Mouse (Mus musculus) CH12.LX (cell line): ENCODE results near the gene Wfdc3. TPM values are rescaled to one million over a fixed set of nuclear protein-coding genes. Genes with fewer than 3 reads are reported as not detected.

Experiments used
- DNase-seq: peaks from one replicate; pipeline ENCODE4 v3.0.0-alpha.2; 2013; ENCODE audit errors: extremely low read depth
- H3K27ac ChIP-seq: 2 replicates; pipeline ENCODE4 v1.5.1; 2012; ENCODE audit warnings: low read depth, mild to moderate bottlenecking, control low read depth, moderate library complexity; ENCODE audit not compliant: insufficient read depth
- H3K27me3 ChIP-seq: replicated peaks from 2 replicates; pipeline ENCODE3; 2012; ENCODE audit warnings: inconsistent platforms
- H3K36me3 ChIP-seq, 2 experiments: replicated peaks in 1 of 2; 2 replicates each; pipeline versions ENCODE3 to v1.6.1; 2012; ENCODE audit warnings: inconsistent platforms in 1 of 2, low read length in 1 of 2, mild to moderate bottlenecking in 1 of 2, mixed read lengths in 1 of 2, moderate library complexity in 1 of 2; ENCODE audit not compliant: control insufficient read depth in 1 of 2, insufficient read depth in 1 of 2
- H3K4me1 ChIP-seq, 2 experiments: 2 replicates each; pipeline ENCODE4 v1.6.1; 2012; ENCODE audit warnings: inconsistent platforms in 1 of 2, moderate library complexity in 1 of 2; ENCODE audit not compliant: insufficient read depth in 2 of 2, control insufficient read depth in 1 of 2
- H3K4me2 ChIP-seq: 2 replicates; pipeline ENCODE4 v1.6.1; 2012; ENCODE audit warnings: low read depth, mild to moderate bottlenecking, control low read depth; ENCODE audit not compliant: poor library complexity, insufficient read depth, severe bottlenecking
- H3K4me3 ChIP-seq, 3 experiments: fragments of 150-350 bp in 1 of 3; sonication (generic) in 1 of 3; replicated peaks in 1 of 3; 2 replicates each; pipeline versions ENCODE3 to v1.5.1; 2011 to 2012; ENCODE audit warnings: low read depth in 2 of 3, low read length in 2 of 3, mild to moderate bottlenecking in 2 of 3, moderate library complexity in 2 of 3, control low read depth in 1 of 3, improper control_type of control experiment in 1 of 3, inconsistent platforms in 1 of 3, mixed read lengths in 1 of 3; ENCODE audit not compliant: poor library complexity in 1 of 3
- H3K79me2 ChIP-seq: replicated peaks from 2 replicates; pipeline ENCODE4 v1.6.1; 2012; ENCODE audit warnings: mild to moderate bottlenecking, moderate library complexity; ENCODE audit not compliant: control insufficient read depth, poor library complexity, insufficient read depth, severe bottlenecking; ENCODE audit errors: extremely low read depth
- H3K9ac ChIP-seq: 2 replicates; pipeline ENCODE4 v1.6.1; 2012; ENCODE audit warnings: low read depth, mild to moderate bottlenecking, control low read depth, moderate library complexity; ENCODE audit not compliant: insufficient read depth
- H3K9me3 ChIP-seq: replicated peaks from 2 replicates; pipeline ENCODE3; 2012; ENCODE audit warnings: low read length, inconsistent platforms, mixed read lengths
- BHLHE40 ChIP-seq: IDR thresholded peaks from 2 replicates; pipeline ENCODE4 v1.6.1; 2011; ENCODE audit warnings: mild to moderate bottlenecking, low read depth, low read length, improper control_type of control experiment
- CHD2 ChIP-seq: IDR thresholded peaks from 2 replicates; pipeline ENCODE4 v1.6.1; 2011; ENCODE audit warnings: low read length, improper control_type of control experiment
- CTCF ChIP-seq, 2 experiments: IDR thresholded peaks in 1 of 2; conservative IDR thresholded peaks in 1 of 2; 2 replicates each; pipeline ENCODE4 v1.5.1; 2011 to 2012; ENCODE audit warnings: low read depth in 2 of 2, low read length in 2 of 2, improper control_type of control experiment in 1 of 2, inconsistent platforms in 1 of 2, mild to moderate bottlenecking in 1 of 2, moderate library complexity in 1 of 2
- ELF1 ChIP-seq: IDR thresholded peaks from 2 replicates; pipeline ENCODE4 v1.6.1; 2014; ENCODE audit warnings: low read depth, mild to moderate bottlenecking, inconsistent platforms, low read length, improper control_type of control experiment
- JUN ChIP-seq: IDR thresholded peaks from 2 replicates; pipeline ENCODE4 v1.6.1; 2011; ENCODE audit warnings: low read depth, mild to moderate bottlenecking, low read length, improper control_type of control experiment, moderate library complexity; ENCODE audit not compliant: insufficient read depth
- JUND ChIP-seq: conservative IDR thresholded peaks from 2 replicates; pipeline ENCODE4 v1.6.1; 2011; ENCODE audit warnings: low read depth, low read length, improper control_type of control experiment
- MAFK ChIP-seq: IDR thresholded peaks from 2 replicates; pipeline ENCODE4 v1.6.1; 2011; ENCODE audit warnings: low read length, improper control_type of control experiment; ENCODE audit not compliant: insufficient replicate concordance
- MAX ChIP-seq: IDR thresholded peaks from 2 replicates; pipeline ENCODE4 v1.6.1; 2011; ENCODE audit warnings: low read length, improper control_type of control experiment
- NELFE ChIP-seq: IDR thresholded peaks from 2 replicates; pipeline ENCODE4 v1.6.1; 2011; ENCODE audit warnings: low read depth, low read length, improper control_type of control experiment
- NRF1 ChIP-seq: IDR thresholded peaks from 2 replicates; pipeline ENCODE4 v1.6.1; 2014; ENCODE audit warnings: low read depth, mild to moderate bottlenecking, inconsistent platforms, low read length, improper control_type of control experiment, moderate library complexity
- PAX5 ChIP-seq: IDR thresholded peaks from 2 replicates; pipeline ENCODE4 v1.6.1; 2012; ENCODE audit warnings: low read length, inconsistent platforms, mixed read lengths
- RCOR1 ChIP-seq: conservative IDR thresholded peaks from 2 replicates; pipeline ENCODE4 v1.6.1; 2012; ENCODE audit warnings: low read depth, mild to moderate bottlenecking, inconsistent platforms, low read length, improper control_type of control experiment
- SMC3 ChIP-seq: IDR thresholded peaks from 2 replicates; pipeline ENCODE4 v1.6.1; 2011; ENCODE audit warnings: low read depth, low read length, improper control_type of control experiment
- UBTF ChIP-seq: IDR thresholded peaks from 2 replicates; pipeline ENCODE4 v1.6.1; 2012; ENCODE audit warnings: low read depth, mild to moderate bottlenecking, inconsistent platforms, low read length, improper control_type of control experiment, moderate library complexity
- USF2 ChIP-seq: conservative IDR thresholded peaks from 2 replicates; pipeline ENCODE4 v1.6.1; 2011; ENCODE audit warnings: low read depth, low read length, improper control_type of control experiment
- ZNF384 ChIP-seq: IDR thresholded peaks from 2 replicates; pipeline ENCODE4 v1.6.1; 2012; ENCODE audit warnings: low read depth, low read length, improper control_type of control experiment, inconsistent platforms
- dilution Hi-C: fragments of 300-500 bp; cut with MboI; formaldehyde crosslinking; loops from 2 replicates; pipeline ENCODE4 v1.14.3; 2020; ENCODE audit warnings: low sequenced_read_pairs; ENCODE audit not compliant: extremely low pct_unique_long_range_greater_than_20kb, extremely low pct_ligation_motif_present
- in situ Hi-C: fragments of 300-500 bp; cut with MboI; formaldehyde crosslinking; loops from 3 replicates; pipeline ENCODE4 v1.14.3; 2019; ENCODE audit warnings: low sequenced_read_pairs, low pct_ligation_motif_present, low pct_unique_long_range_greater_than_20kb, mixed read lengths
- polyA plus RNA-seq: library from polyadenylated mRNA; unstranded; fragments of >175 nt; gene quantifications from 2 replicates; pipeline ENCODE4 v1.2.1, GENCODE M21; 2012; ENCODE audit warnings: low read depth; ENCODE audit not compliant: insufficient read length
- total RNA-seq, 2 experiments: library from RNA; depleted of rRNA; stranded (reverse); fragments of 300-350 nt in 1 of 2; fragments of >200 nt in 1 of 2; gene quantifications; 2 replicates each; pipeline ENCODE4 v1.2.3; 2012 to 2014

The Wfdc3 gene
- total and polyA plus RNA-seq, 3 experiments, result 0.21 TPM; not detected in 2

GRCm38 (mm10) chr2:164767812-164768540 is 22.2 kb upstream of the Wfdc3 start:
- Histone ChIP-seq H3K4me1 (peaks cover 9 to 45% of the 10 kb centered on the region in 2 experiments), H3K27ac (no peak overlapping the region), H3K4me3 (no peak overlapping the region), H3K9ac (no peak overlapping the region), H3K79me2 (peaks cover 10% of the 10 kb centered on the region; the same call in 1 of the 2 replicates), H3K4me2 (no peak overlapping the region), H3K9me3 (no peaks in the 10 kb centered on the region), H3K36me3 (peaks cover 53 to 70% of the 10 kb centered on the region in 2 experiments), H3K27me3 (no peaks in the 10 kb centered on the region)
- in situ Hi-C loops, result no loop called here
- DNase-seq, result no peak
- dilution Hi-C loops, result no loop called here
- no peak for TF ChIP-seq RCOR1
- no peak for TF ChIP-seq CTCF (conservative IDR thresholded peaks at IDR 0.05 in 1 of 2, IDR thresholded peaks at IDR 0.05 in 1 of 2; ENCODE audit: low read depth in 2 of 2, low read length in 2 of 2)
- no peak for TF ChIP-seq NELFE

- Histone ChIP-seq H3K4me3 (no peak overlapping the region), H3K27me3 (no peaks in the 10 kb centered on the region), H3K4me1 (peaks cover 2 to 31% of the 10 kb centered on the region in 2 experiments; a peak in 3 of 4 replicates), H3K79me2 (peaks cover 10% of the 10 kb centered on the region; the same call in 1 of the 2 replicates), H3K36me3 (peaks cover 58 to 72% of the 10 kb centered on the region in 2 experiments), H3K27ac (no peak overlapping the region), H3K4me2 (no peak overlapping the region), H3K9me3 (no peaks in the 10 kb centered on the region), H3K9ac (no peak overlapping the region)
- TF ChIP-seq JUND, result no peak
- TF ChIP-seq MAFK, result no peak
- TF ChIP-seq JUN, result no peak
- no peak for TF ChIP-seq CHD2
- no peak for TF ChIP-seq NRF1
- TF ChIP-seq PAX5, result no peak
- no peak for TF ChIP-seq BHLHE40
- TF ChIP-seq NELFE, result no peak
- no peak for TF ChIP-seq UBTF
- DNase-seq, result no peak
- in situ Hi-C loops (no loop called here), dilution Hi-C loops (no loop called here)
These were observed 20.1 kb upstream of the Wfdc3 start for GRCm38 (mm10) chr2:164765841-164766240.

- Histone ChIP-seq H3K27ac (no peak overlapping the region), H3K9me3 (no peaks in the 10 kb centered on the region), H3K4me1 (peaks cover under 1 to 20% of the 10 kb centered on the region in 2 experiments; a peak in 3 of 4 replicates), H3K27me3 (no peaks in the 10 kb centered on the region), H3K4me3 (no peak overlapping the region), H3K9ac (no peak overlapping the region), H3K36me3 (peaks cover 78 to 92% of the 10 kb centered on the region in 2 experiments), H3K79me2 (no peaks in the 10 kb centered on the region), H3K4me2 (no peak overlapping the region)
- no peak for DNase-seq
- no peak for TF ChIP-seq ELF1
- no peak for TF ChIP-seq ZNF384
- TF ChIP-seq MAX, result no peak
- no peak for TF ChIP-seq SMC3
- no peak for TF ChIP-seq USF2
- dilution Hi-C loops, result no loop called here
- in situ Hi-C loops, result no loop called here
These were observed 16.9 kb upstream of the Wfdc3 start for GRCm38 (mm10) chr2:164762593-164762992.
